Mouse (Mus musculus) layer of hippocampus, adult 11-12 months (tissue): ENCODE measurements around the gene Bak1.

ENCODE experiments used
- DNase-seq: peaks from one replicate; pipeline ENCODE4 v3.0.0; 2022; ENCODE audit warnings: low spot score

Bak1 gene

GRCm38 (mm10) chr17:27028909-27029308 lies at the start of gene Bak1:
Gene Bak1, minus strand, starts transcription at chr17:27029009.
- DNase-seq, result no peak

DNA sequence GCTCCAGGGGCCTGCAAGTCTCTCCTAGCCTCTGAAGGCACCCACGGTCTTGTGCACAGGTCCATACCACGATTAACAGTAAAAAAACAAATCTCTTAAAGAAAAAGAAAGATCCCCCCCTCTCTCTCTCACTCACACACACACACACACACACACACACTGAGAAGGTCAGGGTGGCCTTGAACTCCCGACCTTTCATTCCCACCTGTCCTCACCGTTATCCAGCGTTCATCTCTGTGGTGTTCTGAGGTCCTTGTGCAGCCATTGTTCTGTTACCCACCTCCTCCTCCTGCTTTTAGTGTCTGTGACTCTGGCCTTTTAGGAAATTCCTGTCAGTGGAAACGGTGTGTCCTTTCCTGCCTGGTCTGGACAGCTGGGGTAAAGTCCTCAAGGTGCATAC lies 49.7 kb upstream of the Bak1 start:
- DNase-seq, result no peak

DNA sequence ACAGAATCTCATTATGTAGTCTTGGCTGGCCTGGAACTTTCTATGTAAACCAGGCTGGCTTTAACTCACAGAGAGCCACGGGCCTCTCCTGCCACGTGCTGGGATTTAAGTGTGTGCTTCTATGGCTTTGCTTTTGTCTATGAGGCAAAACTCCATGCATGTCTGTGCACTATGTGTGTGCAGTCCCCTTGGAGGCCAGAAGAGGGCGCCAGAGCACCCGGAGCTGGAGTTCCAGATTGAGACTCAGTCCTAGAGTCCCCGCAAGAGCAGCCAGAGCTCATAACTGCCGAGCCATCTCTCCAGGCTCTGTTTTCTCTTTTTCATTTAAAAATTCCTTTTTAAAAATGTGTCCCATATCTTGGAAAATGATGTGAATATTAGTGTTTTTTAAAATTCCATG lies 49.1 kb upstream of the Bak1 start:
- DNase-seq, result no peak

DNA sequence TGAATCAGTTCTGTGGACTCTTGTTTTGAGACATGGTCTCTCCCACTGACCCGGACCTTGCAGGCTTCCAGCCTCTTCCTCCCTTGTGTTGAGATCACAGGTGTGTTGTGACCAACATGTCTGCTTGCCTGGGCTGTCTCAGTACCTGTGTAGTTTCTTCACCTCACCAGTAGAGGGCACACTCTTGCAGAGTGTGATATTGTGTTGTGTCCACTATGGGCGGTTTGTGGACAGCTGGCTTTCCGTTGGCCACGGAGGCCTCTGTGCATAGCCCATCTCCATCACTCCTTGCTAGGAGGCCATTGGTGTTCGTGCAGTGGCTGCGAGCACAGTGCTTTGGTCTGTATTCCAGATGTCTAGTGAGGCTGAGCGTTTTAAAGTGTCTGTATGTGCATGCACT lies 48.3 kb upstream of the Bak1 start:
- DNase-seq, result no peak

DNA sequence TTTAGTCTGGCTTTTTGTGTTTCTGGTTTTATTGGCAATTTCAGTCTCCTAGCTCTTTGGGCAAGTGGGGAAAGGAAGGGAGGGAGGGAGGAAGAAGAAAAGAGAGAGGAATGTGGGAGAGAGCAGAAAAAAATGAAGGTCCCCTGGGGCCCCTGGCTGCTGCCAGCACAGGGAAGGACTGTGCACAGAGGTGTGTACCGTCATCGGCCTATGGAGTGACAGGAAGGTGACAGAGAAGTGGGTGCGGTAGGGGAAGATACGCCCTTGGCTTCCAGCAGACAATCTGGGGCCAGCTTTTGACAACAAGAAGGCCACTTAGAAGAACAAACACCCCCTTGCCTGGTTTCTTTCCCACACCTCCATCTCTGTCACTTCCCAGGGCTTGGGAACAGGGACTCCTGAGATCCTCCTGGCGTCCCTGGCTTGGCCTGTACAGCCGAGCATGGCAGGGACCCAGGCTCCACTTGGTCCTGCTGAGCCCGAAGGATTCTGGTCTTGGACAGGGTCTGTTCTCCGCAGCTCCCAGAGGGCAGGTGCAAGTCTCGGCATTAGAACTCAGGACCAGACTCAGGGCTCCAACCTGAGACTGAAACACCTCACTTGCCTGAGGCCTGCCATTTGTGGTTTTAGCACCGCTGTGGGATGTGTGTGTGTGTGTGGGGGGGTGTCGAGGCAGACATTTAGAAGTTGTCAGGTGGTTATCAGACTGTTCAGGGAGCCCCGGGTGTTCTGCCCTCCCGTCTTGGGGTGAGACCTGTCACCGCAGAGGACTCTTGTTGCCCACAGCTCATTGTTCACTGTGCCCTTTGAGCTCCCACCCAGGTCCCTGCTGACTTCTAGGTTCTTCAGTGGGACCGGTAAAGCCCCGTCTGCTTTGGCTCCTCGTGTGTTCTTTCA lies 46.3 kb upstream of the Bak1 start:
- DNase-seq, result no peak

DNA sequence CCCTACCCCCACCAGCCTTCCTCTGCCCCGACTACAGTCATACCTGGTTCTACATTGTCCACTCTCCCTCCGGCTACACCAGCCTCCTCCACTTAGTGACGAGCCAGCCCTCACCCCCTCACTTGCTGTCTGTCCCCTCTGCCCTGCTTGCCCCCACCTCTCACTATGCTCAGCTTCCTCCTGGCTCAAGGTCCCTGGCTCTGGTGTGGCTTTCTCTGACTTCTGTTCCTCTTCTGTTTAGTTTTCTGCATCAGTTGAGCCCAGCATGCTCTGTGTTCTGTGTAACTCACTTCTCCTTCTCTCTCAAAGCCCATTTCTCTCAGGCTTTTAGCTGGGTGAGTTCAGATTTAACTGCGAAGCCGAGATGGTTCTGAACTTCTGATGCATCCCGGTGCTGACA lies 45.4 kb upstream of the Bak1 start:
- no peak for DNase-seq

- no peak for DNase-seq
Measured at GRCm38 (mm10) chr17:27073778-27074177, 45.0 kb upstream of the Bak1 start.

GRCm38 (mm10) chr17:27073126-27073525 lies 44.3 kb upstream of the Bak1 start:
- DNase-seq, result no peak

DNA sequence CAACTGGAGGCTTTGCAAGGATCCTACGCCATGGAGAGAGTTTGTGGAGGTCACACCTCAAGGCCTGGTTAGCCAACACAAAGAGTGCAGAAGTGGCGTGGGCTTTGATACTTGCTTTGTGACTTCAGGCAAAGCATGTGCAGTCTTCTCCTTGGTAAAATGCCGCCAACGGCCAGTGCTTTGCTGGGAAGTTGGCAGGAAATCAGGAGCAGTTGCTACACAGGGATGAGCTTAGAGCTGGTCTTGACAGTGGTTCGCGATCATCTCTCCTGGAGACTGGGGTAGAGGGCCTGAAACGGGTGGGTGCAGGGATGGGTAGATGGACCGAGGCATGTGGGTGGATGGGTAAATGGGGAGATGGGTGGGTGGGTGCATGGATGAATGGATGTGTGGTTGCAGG lies 43.6 kb upstream of the Bak1 start:
- DNase-seq, result no peak

- DNase-seq, result no peak
Measured at GRCm38 (mm10) chr17:27071630-27072029, 42.8 kb upstream of the Bak1 start.

DNA sequence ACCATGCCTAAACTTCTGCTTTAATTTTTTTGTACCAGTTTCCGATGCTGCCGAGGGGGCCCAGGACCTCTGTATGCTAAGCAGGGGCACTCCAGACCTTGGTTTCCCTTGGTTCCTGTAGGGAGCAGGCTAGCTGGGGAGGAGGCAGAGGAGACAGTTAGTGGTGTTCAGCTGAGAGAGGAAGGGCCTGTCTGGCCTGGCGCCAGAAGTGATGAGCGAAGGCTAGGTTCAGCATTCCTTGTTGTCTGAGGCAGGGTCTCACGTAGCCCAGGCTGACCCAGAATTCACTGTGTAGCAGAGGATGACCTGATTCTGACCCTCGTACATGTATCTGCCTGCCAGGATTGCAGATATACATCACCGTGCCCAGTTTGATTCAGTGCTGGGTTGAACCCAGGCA lies 42.1 kb upstream of the Bak1 start:
- DNase-seq, result no peak

DNA sequence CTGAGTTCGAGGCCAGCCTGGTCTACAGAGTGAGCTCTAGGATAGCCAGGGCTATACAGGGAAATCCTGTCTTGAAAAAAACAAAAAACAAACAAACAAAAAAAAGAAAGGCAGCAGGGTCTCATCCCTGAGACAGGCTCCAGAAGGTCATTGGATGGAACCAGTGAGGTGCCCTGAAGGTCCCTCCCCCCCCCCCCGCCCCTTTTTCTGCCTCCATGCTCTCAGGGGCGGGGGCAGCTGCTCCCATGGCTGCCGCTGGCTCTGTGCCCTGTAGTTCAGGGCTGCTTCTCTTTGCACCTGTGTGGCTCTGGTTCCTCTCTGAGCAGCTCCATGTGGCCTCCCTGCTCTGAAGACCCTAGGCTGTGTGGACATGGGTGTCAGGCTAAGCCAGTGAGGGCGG lies 40.3 kb upstream of the Bak1 start:
- no peak for DNase-seq

DNA sequence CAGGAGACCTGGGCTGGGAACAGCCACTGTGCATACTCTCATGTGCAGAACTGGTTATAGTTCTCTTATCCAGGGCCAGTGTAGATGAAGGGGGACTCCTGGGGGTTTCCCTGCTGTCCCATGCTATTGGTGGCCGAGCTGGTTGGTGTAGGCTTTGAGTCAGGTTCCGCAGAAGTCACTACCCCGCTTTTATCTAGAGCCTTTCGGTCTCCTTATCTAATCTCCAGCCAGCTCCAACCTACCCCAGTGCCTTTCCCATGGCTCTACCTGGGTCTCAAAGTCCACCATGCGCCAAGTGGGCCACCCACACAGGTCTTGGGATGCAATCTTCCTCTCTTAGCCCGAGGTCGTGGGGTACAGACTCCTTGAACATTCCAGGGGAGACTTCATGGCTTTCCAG lies 37.3 kb upstream of the Bak1 start:
- DNase-seq, result no peak

DNA sequence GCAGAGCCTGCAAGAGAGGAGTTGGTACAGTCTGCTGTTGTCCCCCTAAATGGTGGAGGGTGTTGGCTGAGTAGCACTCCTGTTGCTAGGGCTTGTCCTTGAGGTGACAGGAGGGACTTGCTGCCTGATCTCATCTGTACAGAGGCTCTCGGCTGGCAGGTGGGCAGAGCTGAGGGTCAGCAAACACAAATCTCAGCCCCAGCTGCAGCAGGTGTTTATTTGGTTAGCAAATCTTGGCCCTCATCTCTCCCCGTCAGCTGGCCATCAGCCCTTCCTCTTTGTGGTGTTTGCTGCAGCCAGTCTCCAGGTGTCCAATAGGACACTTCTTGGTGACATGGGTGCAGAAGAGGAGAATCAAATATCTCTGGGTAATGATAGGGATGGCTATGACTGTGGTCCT lies 35.4 kb upstream of the Bak1 start:
- DNase-seq, result no peak

DNA sequence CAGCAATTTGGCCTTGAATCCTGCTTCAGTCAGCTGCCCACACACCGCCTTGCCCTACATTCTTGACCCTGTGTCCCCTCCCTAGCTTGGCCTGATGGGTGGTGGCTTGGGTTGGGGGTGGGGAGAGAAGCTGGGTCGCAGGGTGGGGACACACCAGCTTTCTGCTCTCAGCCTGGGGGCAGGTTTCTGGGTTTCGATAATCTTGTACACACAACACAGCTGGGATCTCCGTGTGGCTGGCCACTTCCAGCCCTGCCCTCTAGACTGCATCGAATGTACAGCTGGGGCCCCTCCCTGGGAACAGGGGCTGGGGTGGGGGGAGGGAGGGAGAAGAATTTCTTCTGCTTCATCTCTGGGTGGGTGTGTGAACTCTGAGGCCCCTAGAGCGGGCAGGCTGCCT lies 34.9 kb upstream of the Bak1 start:
- DNase-seq, result no peak

DNA sequence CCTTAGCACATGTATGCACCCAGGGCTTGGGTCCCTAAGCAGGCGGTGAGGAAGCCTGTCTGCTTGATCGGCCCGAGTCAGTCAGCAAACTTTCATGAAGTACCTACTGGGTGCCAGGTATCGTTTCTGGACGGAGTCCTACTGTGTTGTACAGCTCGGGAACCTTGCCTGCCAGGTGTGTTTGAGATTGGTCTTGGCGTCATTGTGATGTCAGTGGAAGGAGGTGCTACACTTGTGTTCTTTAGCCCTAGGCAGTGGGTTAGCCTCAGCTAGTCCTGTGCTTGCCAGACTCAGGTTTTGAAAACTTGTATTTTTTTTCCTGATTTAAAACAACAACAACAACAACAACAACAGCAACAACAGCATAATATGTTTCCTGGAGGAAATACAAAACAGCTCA lies 33.9 kb upstream of the Bak1 start:
- DNase-seq, result no peak

DNA sequence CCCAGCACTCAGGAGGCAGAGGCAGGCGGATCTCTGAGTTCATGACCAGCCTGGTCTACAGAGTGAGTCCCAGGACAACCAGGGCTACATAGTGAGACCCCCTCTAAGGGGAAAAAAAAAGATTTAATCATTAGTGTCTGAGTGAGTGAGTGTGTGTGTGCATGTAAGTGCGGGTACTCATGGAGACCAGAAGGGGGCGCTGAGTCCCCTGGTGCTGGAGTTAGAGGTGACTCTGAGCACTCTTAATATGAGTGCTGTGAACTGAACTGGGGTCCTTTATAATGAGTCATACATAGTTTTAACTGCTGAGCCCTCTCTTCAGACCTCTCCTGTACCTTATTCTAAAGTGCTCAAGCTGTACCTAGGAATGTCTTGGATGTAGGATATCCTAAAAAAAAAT lies 32.9 kb upstream of the Bak1 start:
- no peak for DNase-seq

DNA sequence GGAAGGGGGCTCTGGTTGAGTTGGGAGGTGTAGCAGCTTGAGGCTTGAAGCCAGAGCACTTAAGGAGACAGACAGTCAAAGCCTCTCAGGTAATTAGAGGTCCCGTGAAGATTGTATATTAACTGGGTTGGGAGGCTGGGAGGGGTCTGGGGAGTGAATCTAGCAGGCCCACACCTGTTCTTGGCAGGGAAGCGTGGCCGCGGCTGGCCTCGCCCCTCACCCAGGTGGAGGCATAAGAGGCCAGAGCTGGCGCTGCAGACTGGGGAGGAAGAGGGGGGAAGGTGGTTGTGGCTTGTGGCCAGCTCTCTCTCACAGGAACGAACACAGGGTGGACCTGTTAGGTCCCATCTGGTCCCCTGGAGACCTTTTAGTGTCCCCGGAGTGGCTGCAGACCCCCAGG lies 31.9 kb upstream of the Bak1 start:
- DNase-seq, result no peak

DNA sequence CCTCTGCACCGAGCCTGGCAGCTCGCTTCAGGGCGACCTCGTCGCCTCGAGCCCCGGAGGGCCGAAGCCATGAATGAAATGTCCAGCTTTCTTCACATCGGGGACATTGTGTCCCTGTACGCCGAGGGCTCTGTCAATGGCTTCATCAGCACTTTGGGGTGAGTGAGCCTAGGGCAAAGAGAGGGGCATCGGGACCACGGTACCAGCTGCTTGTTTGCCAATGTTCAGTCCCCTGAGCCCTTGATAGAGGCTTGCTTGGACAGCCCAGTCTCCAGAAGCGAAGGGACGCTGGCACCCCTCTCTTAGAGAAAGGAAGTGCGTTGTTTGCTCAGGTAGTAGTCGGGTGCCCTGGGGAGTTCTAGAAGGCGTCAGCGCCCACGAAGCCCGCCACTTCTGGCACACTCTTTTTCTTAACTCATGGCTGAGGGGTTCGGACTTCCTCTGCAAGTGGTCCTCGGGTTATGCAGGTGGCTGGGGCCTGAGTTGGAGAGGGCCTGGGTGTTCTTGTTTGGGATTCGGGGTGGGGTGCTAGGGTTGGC lies 28.8 kb upstream of the Bak1 start:
- no peak for DNase-seq

DNA sequence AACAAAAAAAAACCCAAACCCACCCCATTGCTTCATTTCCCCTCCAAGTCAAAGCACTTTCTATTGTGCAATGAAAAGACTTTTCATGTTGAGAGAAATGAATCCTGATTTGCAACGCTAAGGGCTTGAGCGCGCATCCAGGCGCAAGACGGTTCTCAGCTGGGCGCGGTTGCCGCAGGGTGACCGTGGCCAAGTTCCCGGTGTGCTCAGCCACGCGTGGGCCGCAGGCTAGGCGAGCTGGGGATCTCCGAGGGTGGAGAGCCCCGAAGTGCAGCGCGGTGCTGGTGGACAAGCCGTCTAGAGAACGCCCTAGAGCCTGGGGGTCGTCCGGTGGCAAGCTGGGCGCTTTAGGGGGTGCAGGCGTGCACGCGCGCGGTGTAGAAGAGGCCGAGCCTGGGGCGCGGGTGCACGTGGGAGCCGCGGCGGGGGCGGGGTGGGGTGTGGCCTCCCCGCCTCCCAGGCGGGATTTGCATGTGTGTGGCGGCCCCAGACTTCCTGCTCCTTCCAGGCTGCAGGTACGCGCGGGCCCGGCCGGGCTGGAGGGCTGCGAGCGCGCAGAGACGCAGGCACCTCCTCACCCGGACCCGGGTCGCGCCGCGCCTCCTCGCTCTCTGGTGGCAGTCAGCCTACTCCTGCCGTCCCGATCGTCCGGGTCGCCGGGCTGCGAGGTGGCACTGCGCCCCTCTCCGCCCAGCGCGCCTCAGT lies 28.2 kb upstream of the Bak1 start, which contains the start of gene Itpr3:
Gene Itpr3, plus strand, starts transcription at position 493 of the 705 bp plus-strand sequence.
- DNase-seq, result no peak

DNA sequence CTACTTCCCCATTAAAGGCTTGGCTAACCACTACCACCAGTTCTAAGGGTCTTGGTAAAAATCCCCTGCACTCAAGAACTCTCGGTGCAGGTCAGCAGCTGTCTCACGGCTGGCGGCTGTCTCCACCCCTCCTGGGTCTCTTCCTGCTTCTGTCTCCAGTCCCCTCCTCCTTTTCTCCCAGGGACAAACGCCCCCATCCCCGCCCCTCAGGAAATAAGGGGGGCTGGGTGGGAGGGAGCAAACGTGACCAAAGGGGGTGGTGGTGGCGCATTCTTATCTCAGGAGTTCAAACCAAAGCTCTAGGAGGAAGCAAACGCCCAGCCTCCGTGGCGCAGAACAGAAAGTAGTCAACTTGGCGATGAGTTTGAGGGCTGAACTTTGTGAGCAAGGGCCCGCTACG lies 27.4 kb upstream of the Bak1 start:
- no peak for DNase-seq

DNA sequence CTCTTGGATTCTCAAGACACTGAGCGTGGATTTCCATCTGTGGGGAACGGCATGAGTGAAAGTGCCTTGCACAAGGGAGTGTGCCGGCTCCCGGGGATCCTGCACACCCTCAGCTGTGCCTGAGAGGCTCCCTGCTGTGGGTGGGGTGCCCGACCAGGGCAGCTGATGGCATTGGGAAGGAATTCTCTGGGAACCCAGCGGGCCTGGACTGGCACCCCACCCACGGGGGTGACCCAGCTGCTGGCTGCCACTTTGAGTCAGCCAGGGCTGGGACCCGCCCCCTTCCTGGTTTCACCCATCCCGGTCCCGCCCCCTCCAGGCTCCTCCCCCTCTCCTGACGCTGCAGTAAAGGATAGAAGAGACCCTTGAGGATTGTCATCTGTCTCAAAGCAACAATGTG lies 22.7 kb upstream of the Bak1 start:
- DNase-seq, result no peak

GRCm38 (mm10) chr17:27050853-27051252 lies 22.0 kb upstream of the Bak1 start:
- DNase-seq, result no peak
